10 mouse cellular contexts compared by ENCODE assay signal in genomic region chr5:112133688-112134573, GRCm38 (mm10).
DNase-seq lines count a peak whose midpoint lies in the region; ATAC-seq and TF ChIP-seq lines count a peak whose summit lies in the region.
"Had no signal": no experiment of that assay in that cellular context is flagged by ENCODE, and none has a peak within 500 bp of the region (broad histone marks: within the 10 kb centered on the region; RNA-seq: fewer than 3 reads in every experiment).

No protein-coding gene starts in this region.

- no peaks in the 10 kb centered on the region for H3K27me3 ChIP-seq in kidney, embryonic 14.5 days (ENCODE audit: control insufficient read depth, insufficient read depth, low read length)
- no peaks in the 10 kb centered on the region for H3K27me3 ChIP-seq in hindbrain, postnatal 0 days (ENCODE audit: insufficient read depth, low read length)
- no peaks in the 10 kb centered on the region; the same call in 1 of the 2 replicates for H3K27me3 ChIP-seq in neural tube, embryonic 14.5 days (ENCODE audit: control insufficient read depth, insufficient read depth, low read length)
- H3K27me3 ChIP-seq: limb, embryonic 15.5 days had no signal

- TF ChIP-seq CTCF in hindbrain, postnatal 0 days (IDR thresholded peaks at IDR 0.05; ENCODE audit: low read depth): no peak; the same call in 1 of the 2 replicates

- WGBS in kidney, embryonic 14.5 days: 81% methylated on average over 21 of the region's 21 CpGs
- 27% methylated on average over 21 of the region's 21 CpGs for WGBS in hindbrain, postnatal 0 days
- 33% methylated on average over 21 of the region's 21 CpGs for WGBS in neural tube, embryonic 14.5 days

- H3K4me2 ChIP-seq in kidney, embryonic 14.5 days (replicated peaks; ENCODE audit: low read depth, low read length): no peak overlapping the region
- no peak overlapping the region for H3K4me2 ChIP-seq in hindbrain, postnatal 0 days (ENCODE audit: low read depth, low read length)
- no peak overlapping the region for H3K4me2 ChIP-seq in neural tube, embryonic 14.5 days (ENCODE audit: low read depth, low read length)
- H3K4me2 ChIP-seq: heart, embryonic 12.5 days; limb, embryonic 15.5 days had no signal

- no peak overlapping the region for H3K27ac ChIP-seq in kidney, embryonic 14.5 days (ENCODE audit: low read depth, low read length)
- H3K27ac ChIP-seq in hindbrain, postnatal 0 days: peak overlapping the region; percentile 66; the same call in 1 of the 2 replicates
- peak overlapping the region; percentile 40; the same call in 1 of the 2 replicates for H3K27ac ChIP-seq in neural tube, embryonic 14.5 days (ENCODE audit: low read depth, low read length)
- H3K27ac ChIP-seq: limb, embryonic 15.5 days had no signal

- H3K36me3 ChIP-seq in kidney, embryonic 14.5 days (ENCODE audit: control insufficient read depth, insufficient read depth, low read length): no peaks in the 10 kb centered on the region
- H3K36me3 ChIP-seq in hindbrain, postnatal 0 days (ENCODE audit: insufficient read depth, low read length): no peaks in the 10 kb centered on the region
- H3K36me3 ChIP-seq in neural tube, embryonic 14.5 days (ENCODE audit: control insufficient read depth, insufficient read depth, low read length): no peaks in the 10 kb centered on the region
- H3K36me3 ChIP-seq: heart, embryonic 12.5 days; limb, embryonic 15.5 days had no signal

- H3K4me3 ChIP-seq in kidney, embryonic 14.5 days (ENCODE audit: low read length): no peak overlapping the region
- no peak overlapping the region for H3K4me3 ChIP-seq in hindbrain, postnatal 0 days (ENCODE audit: low read length)
- no peak overlapping the region for H3K4me3 ChIP-seq in neural tube, embryonic 14.5 days (ENCODE audit: low read depth, low read length)
- H3K4me3 ChIP-seq: heart, embryonic 12.5 days; limb, embryonic 15.5 days had no signal

- no peak for ATAC-seq in kidney, embryonic 14.5 days (ENCODE audit: low FRiP score, low TSS enrichment)
- peak; percentile 90 for ATAC-seq in hindbrain, postnatal 0 days
- ATAC-seq in neural tube, embryonic 14.5 days (ENCODE audit: low read depth): peak; percentile 91

- no peak overlapping the region for H3K9ac ChIP-seq in kidney, embryonic 14.5 days (ENCODE audit: low read depth, low read length)
- no peak overlapping the region for H3K9ac ChIP-seq in hindbrain, postnatal 0 days (replicated peaks; ENCODE audit: low read length)
- no peak overlapping the region; the same call in 1 of the 2 replicates for H3K9ac ChIP-seq in neural tube, embryonic 14.5 days (replicated peaks; ENCODE audit: low read depth, low read length)
- H3K9ac ChIP-seq: heart, embryonic 12.5 days; limb, embryonic 15.5 days had no signal

- no peaks in the 10 kb centered on the region for H3K4me1 ChIP-seq in kidney, embryonic 14.5 days (ENCODE audit: control insufficient read depth, insufficient read depth, low read length)
- 0 out of 2 replicates have a peak, but pooled peaks cover 6% of the 10 kb centered on the region for H3K4me1 ChIP-seq in hindbrain, postnatal 0 days (ENCODE audit: insufficient read depth, low read length)
- peaks cover 14% of the 10 kb centered on the region for H3K4me1 ChIP-seq in neural tube, embryonic 14.5 days (ENCODE audit: control insufficient read depth, insufficient read depth, low read length)
- H3K4me1 ChIP-seq: heart, embryonic 12.5 days had no signal

- no peaks in the 10 kb centered on the region for H3K9me3 ChIP-seq in kidney, embryonic 14.5 days (ENCODE audit: control insufficient read depth, low read length)
- H3K9me3 ChIP-seq in hindbrain, postnatal 0 days (ENCODE audit: low read length): no peaks in the 10 kb centered on the region
- H3K9me3 ChIP-seq in neural tube, embryonic 14.5 days (ENCODE audit: control insufficient read depth, low read length): no peaks in the 10 kb centered on the region
- H3K9me3 ChIP-seq: limb, embryonic 15.5 days had no signal

- peak; percentile 25 for DNase-seq in kidney, adult 18-20 months
- peak; percentile 51 for DNase-seq in cerebellum, postnatal 14 days
- DNase-seq in hindbrain, postnatal 0 days (ENCODE audit: low spot score): peak; percentile 91
- no peak for DNase-seq in lung, postnatal 4 days
- no peak for DNase-seq in urinary bladder, adult 18-20 months (ENCODE audit: low spot score in 2 of 2)
- no peak for DNase-seq in lung, postnatal 14 days

Comparison
In these comparisons a context has a peak if more than half of its experiments do, and no peak if none do; other contexts are left out.
1. DNase-seq: peak in kidney, adult 18-20 months (single experiment), cerebellum, postnatal 14 days (2 of 2) and hindbrain, postnatal 0 days (single experiment); none in lung, postnatal 4 days (0 of 2), urinary bladder, adult 18-20 months (0 of 2) and lung, postnatal 14 days (single experiment).